Mouse (Mus musculus) liver, postnatal 0 days (tissue): ENCODE measurements at regions not wholly inside any gene's neighbourhood (a gene's known extent, or its start where the extent isn't known, plus 50 kb on each side); places are given as distances from the start of the nearest gene placed in this dataset.

Experiments used
- CTCF ChIP-seq: sonication (generic); IDR thresholded peaks from 2 replicates; pipeline ENCODE4 v1.5.1; 2016; ENCODE audit warnings: antibody characterized with exemption, low read depth
- EP300 ChIP-seq: IDR thresholded peaks from 2 replicates; pipeline ENCODE4 v1.6.1; 2016; ENCODE audit warnings: antibody characterized with exemption, low read depth, mild to moderate bottlenecking

DNA sequence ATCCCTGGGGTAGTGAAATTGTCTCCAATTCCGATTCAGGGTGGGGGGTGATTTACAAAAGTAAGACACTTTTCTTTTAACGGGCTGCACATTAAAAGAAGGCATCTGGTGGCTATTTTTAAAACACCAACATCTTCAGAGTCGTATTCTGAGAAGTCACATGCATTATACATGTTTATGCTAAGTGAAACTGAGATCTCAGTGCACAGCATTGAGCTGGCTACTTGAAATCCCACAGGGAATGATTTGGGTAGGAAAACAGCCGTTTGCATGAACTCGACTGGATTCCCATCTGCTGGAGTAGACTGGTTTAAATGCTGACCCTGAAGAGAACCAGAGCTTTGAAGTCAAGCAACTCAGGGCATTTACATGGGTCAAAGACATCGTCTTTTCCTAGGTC, 84.0 kb upstream of the Slc28a3 start:
- TF ChIP-seq CTCF (no peak), EP300 (no peak)
